Mouse (Mus musculus): Measurements from ENCODE around the gene Swap70. TPM values are rescaled to one million over a fixed set of nuclear protein-coding genes. Genes with fewer than 3 reads are reported as not detected.

The Swap70 gene
- polyA plus RNA-seq, 1 experiment from 2014 or later = 17.4 TPM

DNA sequence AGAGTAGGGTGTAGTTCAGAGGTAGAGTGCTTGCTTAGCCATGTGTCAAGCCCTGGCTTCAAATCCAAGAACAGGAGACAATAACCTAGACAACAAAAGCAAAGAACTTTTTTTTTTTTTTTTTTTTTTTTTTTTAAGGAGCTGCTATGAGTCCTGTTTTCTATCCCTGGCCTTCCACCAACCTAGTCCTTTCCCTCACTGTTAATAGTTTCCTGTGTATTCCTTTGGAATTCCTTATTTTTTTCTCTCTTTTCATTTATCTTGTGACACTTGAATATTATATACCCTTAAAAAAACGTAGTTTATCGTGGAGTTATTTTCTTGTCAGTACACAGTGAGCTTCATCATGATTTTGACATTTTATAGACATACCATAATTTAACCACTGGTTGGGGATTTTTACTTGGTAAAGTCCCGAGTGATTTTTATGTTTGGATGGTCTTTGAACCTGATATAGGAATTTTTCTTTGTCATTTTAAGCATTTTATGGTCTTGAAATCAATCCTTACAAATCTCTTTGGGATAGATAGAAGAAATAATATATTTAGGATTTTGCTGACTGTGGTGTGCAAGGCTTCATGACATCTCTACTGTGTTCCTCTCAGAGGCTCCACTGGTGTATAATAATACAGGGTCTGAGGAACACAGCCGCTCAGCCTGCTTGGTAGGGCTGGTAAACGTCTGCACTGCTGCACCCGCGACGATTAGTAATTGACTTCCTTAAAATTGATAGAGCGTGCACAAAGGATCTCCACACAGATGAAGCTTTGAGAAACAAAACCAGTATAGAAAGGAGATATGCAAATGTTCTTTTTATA is 20.2 kb downstream of the Swap70 start:
- Histone ChIP-seq H3K4me3 (no peak overlapping the region), H3K27ac (no peak overlapping the region), H3K4me2 (no peak overlapping the region), H3K27me3 (replicated peaks) (no peaks in the 10 kb centered on the region), H3K36me3 (peaks cover 26% of the 10 kb centered on the region), H3K9ac (no peak overlapping the region), H3K4me1 (peaks cover 16% of the 10 kb centered on the region), H3K9me3 (replicated peaks) (no peaks in the 10 kb centered on the region)
- ATAC-seq = no peak
- 49% methylated on average over 9 of the region's 9 CpGs for WGBS (ENCODE audit: insufficient replicate concordance)

DNA sequence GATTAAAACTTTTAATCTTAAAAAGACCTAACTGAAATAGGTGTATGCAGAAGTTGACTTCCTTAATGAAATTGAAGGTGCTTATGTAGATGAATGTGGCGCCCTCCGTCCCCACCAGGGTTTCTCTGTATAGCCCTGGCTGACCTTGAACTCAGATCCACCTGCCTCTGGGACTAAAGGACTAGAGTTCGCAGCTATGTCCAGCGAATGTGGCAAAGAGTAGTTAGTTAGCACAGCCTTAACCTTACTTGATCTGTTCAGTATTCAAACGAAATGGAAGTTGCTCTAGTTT is 20.7 kb downstream of the Swap70 start:
- Histone ChIP-seq H3K4me1 (peaks cover 11% of the 10 kb centered on the region), H3K27ac (no peak overlapping the region; the same call in 1 of the 2 replicates), H3K36me3 (peaks cover 31% of the 10 kb centered on the region), H3K4me2 (no peak overlapping the region), H3K9me3 (replicated peaks) (no peaks in the 10 kb centered on the region), H3K27me3 (replicated peaks) (no peaks in the 10 kb centered on the region), H3K9ac (no peak overlapping the region), H3K4me3 (no peak overlapping the region)
- ATAC-seq = no peak
- 84% methylated on average over 5 of the region's 5 CpGs for WGBS (ENCODE audit: insufficient replicate concordance)

DNA sequence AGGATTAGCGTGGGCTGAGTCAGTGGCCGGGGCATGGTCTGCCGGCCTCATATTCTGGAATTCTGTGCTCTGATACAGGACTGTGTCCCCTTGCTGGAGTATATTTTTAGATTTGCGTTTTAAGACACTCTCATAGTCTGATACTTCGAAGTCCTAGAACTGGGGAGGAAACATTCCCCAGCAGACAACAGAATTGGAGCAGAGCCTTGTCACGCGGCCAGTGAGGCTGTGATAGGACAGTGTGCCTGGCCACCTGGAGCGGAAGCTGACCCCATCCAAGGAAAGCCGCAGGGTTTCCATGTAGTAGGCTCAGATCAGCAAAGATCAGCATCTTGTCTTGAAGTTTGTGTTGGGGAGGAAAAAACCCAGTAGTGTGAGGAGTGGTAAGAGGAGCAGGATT is 23.6 kb downstream of the Swap70 start:
- no peak overlapping the region for H3K27ac ChIP-seq
- peaks cover 34% of the 10 kb centered on the region for H3K36me3 ChIP-seq
- WGBS (ENCODE audit: insufficient replicate concordance) = 87% methylated on average over 9 of the region's 9 CpGs
- no peaks in the 10 kb centered on the region for H3K4me1 ChIP-seq
- H3K27me3 ChIP-seq (replicated peaks) = no peaks in the 10 kb centered on the region
- H3K4me2 ChIP-seq = no peak overlapping the region
- H3K9me3 ChIP-seq (replicated peaks) = no peaks in the 10 kb centered on the region
- H3K9ac ChIP-seq = no peak overlapping the region
- no peak overlapping the region for H3K4me3 ChIP-seq
- ATAC-seq = no peak

DNA sequence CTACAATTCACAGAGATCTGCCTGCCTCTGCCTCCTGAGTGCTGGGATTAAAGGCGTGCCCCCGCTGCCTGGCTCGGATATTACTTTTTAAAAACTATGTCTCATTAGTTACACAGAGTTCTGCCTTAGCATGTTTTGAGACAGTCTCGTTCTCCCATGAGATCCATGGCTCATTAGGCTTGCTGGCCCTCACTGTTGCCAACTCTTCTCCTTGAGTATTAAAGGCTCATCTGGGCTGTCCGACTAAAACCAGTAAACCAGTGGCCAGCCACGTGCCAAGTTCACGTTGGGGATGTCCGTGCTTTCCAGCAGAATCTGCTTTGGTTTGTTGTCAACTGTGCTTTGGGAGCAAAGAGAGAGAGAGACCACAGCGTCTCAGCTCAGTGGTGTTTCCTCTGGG is 25.0 kb downstream of the Swap70 start:
- Histone ChIP-seq H3K9ac (no peak overlapping the region), H3K4me2 (no peak overlapping the region), H3K27me3 (replicated peaks) (no peaks in the 10 kb centered on the region), H3K4me3 (no peak overlapping the region), H3K4me1 (no peaks in the 10 kb centered on the region), H3K27ac (no peak overlapping the region), H3K36me3 (peaks cover 35% of the 10 kb centered on the region), H3K9me3 (replicated peaks) (no peaks in the 10 kb centered on the region)
- WGBS (ENCODE audit: insufficient replicate concordance) = 85% methylated on average over 9 of the region's 9 CpGs
- ATAC-seq = no peak

DNA sequence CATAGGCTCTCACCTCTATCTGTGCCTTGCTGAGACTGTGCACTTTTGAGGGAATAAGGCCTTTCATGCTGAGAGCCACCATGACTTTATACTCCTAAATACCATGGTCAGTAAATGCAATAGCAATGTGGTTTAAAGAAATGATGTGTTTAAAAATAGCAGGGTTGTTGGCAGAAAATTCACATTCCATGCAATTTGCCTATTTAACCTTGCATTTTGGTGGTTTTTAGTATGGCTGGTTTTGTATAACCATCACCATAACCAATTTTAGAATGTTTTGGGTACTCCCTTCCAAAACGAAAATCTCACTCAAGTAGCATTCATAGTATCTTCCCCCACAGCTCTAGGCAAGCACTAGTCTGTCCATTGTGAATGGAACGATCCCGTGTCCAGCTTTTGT is 26.3 kb downstream of the Swap70 start:
- 72% methylated on average over 3 of the region's 3 CpGs for WGBS (ENCODE audit: insufficient replicate concordance)

GRCm38 (mm10) chr7:110248677-110249076 is 27.2 kb downstream of the Swap70 start:
- Histone ChIP-seq H3K9ac (no peak overlapping the region), H3K4me2 (no peak overlapping the region), H3K4me1 (peaks cover under 1% of the 10 kb centered on the region; the same call in 1 of the 2 replicates), H3K36me3 (peaks cover 50% of the 10 kb centered on the region), H3K27me3 (replicated peaks) (no peaks in the 10 kb centered on the region), H3K9me3 (replicated peaks) (no peaks in the 10 kb centered on the region), H3K4me3 (no peak overlapping the region), H3K27ac (no peak overlapping the region)
- ATAC-seq = no peak
- WGBS (ENCODE audit: insufficient replicate concordance) = 84% methylated on average over 4 of the region's 4 CpGs

More for the DNA sequence above, 26.3 kb downstream of the Swap70 start:
- Histone ChIP-seq H3K4me3 (no peak overlapping the region), H3K9me3 (replicated peaks) (no peaks in the 10 kb centered on the region), H3K4me2 (no peak overlapping the region), H3K4me1 (no peaks in the 10 kb centered on the region), H3K27me3 (replicated peaks) (no peaks in the 10 kb centered on the region), H3K36me3 (peaks cover 44% of the 10 kb centered on the region), H3K9ac (no peak overlapping the region), H3K27ac (no peak overlapping the region)
- no peak for ATAC-seq

DNA sequence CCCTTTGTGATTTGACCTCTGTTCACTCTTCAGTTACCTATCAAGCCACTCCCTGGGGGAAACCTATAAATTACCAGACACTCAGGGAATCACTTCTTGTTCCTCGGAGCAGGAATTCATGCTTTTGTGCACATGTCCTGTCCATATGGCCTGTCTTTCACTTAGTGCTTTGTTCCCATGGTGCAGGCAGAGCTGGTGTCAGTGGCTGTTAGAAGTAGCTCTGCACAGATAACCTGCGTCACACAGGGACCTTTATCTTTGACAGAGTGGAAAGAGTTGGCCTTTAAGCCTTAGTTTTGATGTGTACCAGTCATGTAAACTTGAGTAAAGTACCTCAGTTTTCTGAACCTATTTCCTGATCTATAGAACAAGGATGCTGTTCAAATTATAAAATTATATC is 32.4 kb downstream of the Swap70 start:
- peaks cover 17% of the 10 kb centered on the region for H3K4me1 ChIP-seq
- ATAC-seq = no peak
- no peaks in the 10 kb centered on the region for H3K9me3 ChIP-seq (replicated peaks)
- H3K4me3 ChIP-seq = no peak overlapping the region
- H3K4me2 ChIP-seq = no peak overlapping the region
- H3K27ac ChIP-seq = no peak overlapping the region
- WGBS (ENCODE audit: insufficient replicate concordance) = 50% methylated on average over 2 of the region's 2 CpGs
- H3K36me3 ChIP-seq = peaks cover 24% of the 10 kb centered on the region
- no peak overlapping the region for H3K9ac ChIP-seq
- no peaks in the 10 kb centered on the region for H3K27me3 ChIP-seq (replicated peaks)

GRCm38 (mm10) chr7:110254395-110254794 is 32.9 kb downstream of the Swap70 start:
- WGBS (ENCODE audit: insufficient replicate concordance) = 52% methylated on average over 5 of the region's 5 CpGs
- Histone ChIP-seq H3K4me3 (no peak overlapping the region), H3K27me3 (replicated peaks) (no peaks in the 10 kb centered on the region), H3K9ac (no peak overlapping the region), H3K9me3 (replicated peaks) (no peaks in the 10 kb centered on the region), H3K4me1 (peaks cover 22% of the 10 kb centered on the region), H3K4me2 (no peak overlapping the region), H3K27ac (no peak overlapping the region), H3K36me3 (peaks cover 24% of the 10 kb centered on the region)
- no peak for ATAC-seq

DNA sequence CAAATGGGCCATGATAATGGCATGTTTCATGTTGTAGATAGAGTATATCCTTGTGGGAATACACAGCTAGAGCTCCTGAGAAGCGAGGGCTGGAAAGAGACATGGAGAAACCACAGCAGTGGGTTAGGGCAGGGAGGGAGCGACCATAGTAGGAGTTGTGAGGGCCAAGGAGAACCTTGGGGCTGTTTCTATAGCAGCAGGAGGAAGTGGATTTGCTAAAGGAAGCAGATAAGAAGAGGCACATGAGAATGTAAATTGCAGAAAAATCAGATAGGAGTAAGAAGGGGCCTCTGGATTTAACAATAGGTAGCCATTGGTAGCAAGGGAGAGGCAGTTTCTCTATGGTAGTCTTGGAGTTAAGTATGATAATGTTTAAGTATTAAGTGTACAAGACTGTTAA is 35.5 kb downstream of the Swap70 start:
- peaks cover 19% of the 10 kb centered on the region for H3K36me3 ChIP-seq
- H3K4me1 ChIP-seq = peaks cover 29% of the 10 kb centered on the region
- WGBS (ENCODE audit: insufficient replicate concordance) = 38% methylated on average over 2 of the region's 2 CpGs
- no peak overlapping the region for H3K9ac ChIP-seq
- no peaks in the 10 kb centered on the region for H3K9me3 ChIP-seq (replicated peaks)
- no peak for ATAC-seq
- H3K27ac ChIP-seq = no peak overlapping the region
- no peak overlapping the region for H3K4me3 ChIP-seq
- H3K27me3 ChIP-seq (replicated peaks) = no peaks in the 10 kb centered on the region
- H3K4me2 ChIP-seq = no peak overlapping the region

GRCm38 (mm10) chr7:110258196-110258950 is 36.9 kb downstream of the Swap70 start:
- no peak overlapping the region for H3K9ac ChIP-seq
- ATAC-seq = no peak
- no peaks in the 10 kb centered on the region for H3K9me3 ChIP-seq (replicated peaks)
- WGBS (ENCODE audit: insufficient replicate concordance) = 75% methylated on average over 11 of the region's 11 CpGs
- H3K4me2 ChIP-seq = no peak overlapping the region
- peaks cover 29% of the 10 kb centered on the region for H3K4me1 ChIP-seq
- no peak overlapping the region for H3K27ac ChIP-seq
- H3K4me3 ChIP-seq = no peak overlapping the region
- peaks cover 8% of the 10 kb centered on the region for H3K36me3 ChIP-seq
- no peaks in the 10 kb centered on the region for H3K27me3 ChIP-seq (replicated peaks)

DNA sequence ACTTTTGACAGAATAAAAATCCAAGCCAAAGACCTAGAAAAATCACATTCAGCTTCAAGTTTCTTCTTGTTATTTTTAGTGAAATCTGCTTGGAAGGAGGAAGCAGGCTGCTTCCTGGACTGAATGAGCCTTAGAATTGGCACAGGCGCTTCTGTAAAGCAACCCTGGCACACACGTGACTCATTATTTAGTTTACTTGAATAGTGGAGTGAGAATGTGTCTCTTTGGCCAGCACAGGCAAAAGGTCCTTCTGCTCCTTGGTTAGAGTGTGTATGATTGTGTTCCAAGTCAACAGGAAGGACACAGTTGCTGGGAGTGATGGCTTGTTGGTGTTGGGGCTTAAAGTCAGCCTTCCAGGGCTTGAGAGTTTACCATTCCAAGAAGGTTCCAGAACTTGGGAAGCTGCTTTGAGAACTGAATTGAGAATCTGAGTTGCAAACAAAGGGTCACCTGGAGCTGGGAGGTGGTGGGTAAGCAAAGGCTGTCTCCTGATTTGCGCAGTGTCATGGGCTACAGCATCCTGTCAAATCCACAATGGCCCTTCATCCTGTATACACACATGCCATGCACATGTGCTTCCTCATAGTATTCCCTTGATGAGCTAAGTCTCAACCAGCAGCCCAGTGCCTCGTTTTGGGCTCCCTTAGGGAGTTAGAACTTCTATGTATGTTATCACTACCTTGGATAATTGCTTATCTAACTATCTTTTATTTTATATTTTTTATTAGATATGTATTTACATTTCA is 38.6 kb downstream of the Swap70 start:
- Histone ChIP-seq H3K9me3 (replicated peaks) (no peaks in the 10 kb centered on the region), H3K9ac (no peak overlapping the region), H3K4me1 (peaks cover 26% of the 10 kb centered on the region), H3K27me3 (replicated peaks) (no peaks in the 10 kb centered on the region), H3K4me2 (no peak overlapping the region), H3K4me3 (no peak overlapping the region), H3K36me3 (no peaks in the 10 kb centered on the region), H3K27ac (no peak overlapping the region)
- no peak for ATAC-seq
- WGBS (ENCODE audit: insufficient replicate concordance) = 62% methylated on average over 4 of the region's 4 CpGs

- WGBS (ENCODE audit: insufficient replicate concordance) = 72% methylated on average over 4 of the region's 4 CpGs
- no peak overlapping the region for H3K9ac ChIP-seq
- no peaks in the 10 kb centered on the region for H3K36me3 ChIP-seq
- no peak for ATAC-seq
- peaks cover 24% of the 10 kb centered on the region for H3K4me1 ChIP-seq
- H3K4me3 ChIP-seq = no peak overlapping the region
- no peaks in the 10 kb centered on the region for H3K27me3 ChIP-seq (replicated peaks)
- no peak overlapping the region for H3K4me2 ChIP-seq
- no peaks in the 10 kb centered on the region for H3K9me3 ChIP-seq (replicated peaks)
- H3K27ac ChIP-seq = no peak overlapping the region
Observed at GRCm38 (mm10) chr7:110261807-110262206, 40.3 kb downstream of the Swap70 start.
